Mouse (Mus musculus) left cerebral cortex, postnatal 14 days (tissue): ENCODE data around the gene Fam166b. TPM values are rescaled to one million over a fixed set of nuclear protein-coding genes. Genes with fewer than 3 reads are reported as not detected.

Experiments used
- DNase-seq, 2 experiments: peaks; one replicate each; pipeline ENCODE4 v3.0.0; 2021 to 2022; ENCODE audit warnings: low spot score in 2 of 2, mixed read lengths in 1 of 2
- intact Hi-C: fragments of 180-260 bp; cut with DNase I; formaldehyde crosslinking; loops from one replicate; pipeline ENCODE4 v1.15.1; 2025
- total RNA-seq, 2 experiments: library from RNA; stranded (reverse); gene quantifications; 2 replicates each; pipeline ENCODE4 v1.2.3; 2021

The Fam166b gene
- total RNA-seq, 2 experiments from 2014 or later: 0.33 to 0.74 TPM

GRCm38 (mm10) chr4:43386932-43387331 lies 42.0 kb downstream of the Fam166b start:
- intact Hi-C loops: loop anchor here (10.0 kb wide), 1 partner anchor 332 kb away; the partner anchor contains the start of gene Unc13b

GRCm38 (mm10) chr4:43384541-43384940 lies 44.4 kb downstream of the Fam166b start:
- intact Hi-C loops: loop anchor here (5.0 to 10.0 kb wide), 2 partner anchors 117 to 330 kb away; partner anchors contain the start of genes Atp8b5 and Unc13b
- DNase-seq: no peak

More at GRCm38 (mm10) chr4:43386932-43387331, 42.0 kb downstream of the Fam166b start:
- no peak for DNase-seq

- intact Hi-C loops: loop anchor here (5.0 to 10.0 kb wide), 2 partner anchors 117 to 329 kb away; partner anchors contain the start of genes Atp8b5 and Unc13b
- DNase-seq: no peak
Measured at GRCm38 (mm10) chr4:43384083-43384460, 44.9 kb downstream of the Fam166b start.

- intact Hi-C loops: loop anchor here (5.0 to 10.0 kb wide), 2 partner anchors 116 to 329 kb away; partner anchors contain the start of genes Atp8b5 and Unc13b
- DNase-seq: peak in 1 of 2 experiments; percentile 35
Measured at GRCm38 (mm10) chr4:43383246-43384082, 45.5 kb downstream of the Fam166b start.

GRCm38 (mm10) chr4:43382155-43383020 lies 46.5 kb downstream of the Fam166b start:
- intact Hi-C loops: loop anchor here (1.0 to 10.0 kb wide), 3 partner anchors 38 to 328 kb away; partner anchors contain the start of genes Atp8b5 and Unc13b
- DNase-seq: peak in 1 of 2 experiments; percentile 36

GRCm38 (mm10) chr4:43381408-43382154 lies 47.4 kb downstream of the Fam166b start, which contains the start of gene Rusc2:
Rusc2 (plus strand) TSS chr4:43381979.
- intact Hi-C loops: loop anchor here (1.0 to 10.0 kb wide), 3 partner anchors 39 to 327 kb away; partner anchors contain the start of genes Atp8b5 and Unc13b
- peak; percentile 94 to 96 for DNase-seq

- intact Hi-C loops: loop anchor here (5.0 to 10.0 kb wide), 2 partner anchors 114 to 326 kb away; partner anchors contain the start of genes Atp8b5 and Unc13b
- DNase-seq: peak; percentile 33 to 36
Measured at GRCm38 (mm10) chr4:43380951-43381350, 48.0 kb downstream of the Fam166b start.

- DNase-seq: no peak
Measured at GRCm38 (mm10) chr4:43379601-43380000, 49.3 kb downstream of the Fam166b start.

More at GRCm38 (mm10) chr4:43379601-43380000, 49.3 kb downstream of the Fam166b start:
- intact Hi-C loops: no loop called here

Other genes starting within 250 kb of the Fam166b start
- gene Atp8b5, start 162.0 kb downstream of the Fam166b start, total RNA-seq: under 1 TPM; 0.22 to 0.53 TPM
- 100 to 1,000 TPM; 128 to 142 TPM for gene Rusc2, start 47.2 kb downstream of the Fam166b start, total RNA-seq
- gene Tesk1, start 12.8 kb upstream of the Fam166b start, total RNA-seq: 10 to 100 TPM; 63.7 to 69.4 TPM
- gene Cd72, start 25.5 kb upstream of the Fam166b start, total RNA-seq: under 1 TPM in 1 of 2 experiments, not detected in 1; 0.36 TPM
- gene Sit1, start 54.6 kb upstream of the Fam166b start, total RNA-seq: not detected
- gene Ccdc107, start 63.8 kb upstream of the Fam166b start, total RNA-seq: 10 to 100 TPM; 23.0 to 29.0 TPM
- 1 to 10 TPM; 1.4 to 2.1 TPM for gene Arhgef39, start 70.6 kb upstream of the Fam166b start, total RNA-seq
- under 1 TPM; 0.27 to 0.44 TPM for gene Car9, start 77.8 kb upstream of the Fam166b start, total RNA-seq
- gene Tpm2, start 94.6 kb upstream of the Fam166b start, total RNA-seq: 1 to 10 TPM; 6.0 to 7.6 TPM
- gene Creb3, start 133.2 kb upstream of the Fam166b start, total RNA-seq: 10 to 100 TPM; 68.9 to 69.2 TPM
- gene Tln1, start 133.6 kb upstream of the Fam166b start, total RNA-seq: 10 to 100 TPM; 53.6 to 60.4 TPM
- gene Rgp1, start 149.6 kb upstream of the Fam166b start, total RNA-seq: 10 to 100 TPM; 47.7 to 56.3 TPM
- gene Gba2, start 149.7 kb upstream of the Fam166b start, total RNA-seq: 10 to 100 TPM; 67.8 to 71.5 TPM
- not detected for gene Msmp, start 155.4 kb upstream of the Fam166b start, total RNA-seq
- 10 to 100 TPM; 38.5 to 43.3 TPM for gene Npr2, start 202.8 kb upstream of the Fam166b start, total RNA-seq
- gene Spag8, start 224.5 kb upstream of the Fam166b start, total RNA-seq: under 1 TPM; 0.68 to 0.75 TPM
- gene Hint2, start 227.3 kb upstream of the Fam166b start, total RNA-seq: 10 to 100 TPM; 32.7 to 36.7 TPM
- 10 to 100 TPM; 66.6 to 75.5 TPM for gene Tmem8b, start 239.8 kb upstream of the Fam166b start, total RNA-seq
- 1 to 10 TPM; 1.3 to 1.8 TPM for gene Fam221b, start 240.0 kb upstream of the Fam166b start, total RNA-seq